In the genomic region with DNA sequence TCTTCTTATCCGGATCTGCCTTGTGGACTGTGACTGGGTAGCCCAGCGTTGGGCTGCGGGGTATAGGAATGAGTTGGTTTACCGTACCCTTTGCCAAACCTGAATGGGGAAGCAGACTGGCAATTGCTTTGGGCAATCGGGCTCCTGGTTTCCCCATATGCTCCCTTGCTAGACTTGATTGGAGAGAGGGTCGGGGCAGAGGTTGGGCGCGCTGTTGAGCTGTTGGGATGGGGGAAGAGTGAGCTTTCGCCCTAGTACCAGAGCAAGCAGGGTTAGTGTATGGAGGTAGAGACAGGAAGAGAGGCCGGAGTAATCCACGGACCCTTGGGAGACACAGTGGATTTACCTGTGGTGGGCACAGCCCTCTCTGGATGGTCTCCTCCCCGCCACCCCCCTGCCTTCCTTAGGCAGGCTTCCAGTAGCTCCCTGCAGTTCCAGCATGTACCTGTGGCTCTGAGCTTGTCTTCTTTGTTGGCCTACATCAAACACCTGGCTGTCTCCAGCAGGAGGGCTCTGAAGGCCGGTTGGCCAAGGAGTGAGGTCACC, we compare ENCODE assay signal across 8 mouse cellular contexts. TPM values are rescaled to one million over a fixed set of nuclear protein-coding genes. Genes with fewer than 3 reads are reported as not detected.
DNase-seq lines count a peak whose midpoint lies in the region; ATAC-seq and TF ChIP-seq lines count a peak whose summit lies in the region.

No protein-coding gene starts in this region.

- H3K27me3 ChIP-seq in heart, embryonic 15.5 days, result no peaks in the 10 kb centered on the region
- H3K27me3 ChIP-seq in liver, embryonic 11.5 days (replicated peaks; ENCODE audit: control insufficient read depth, insufficient read depth, low read length), result peaks cover 12% of the 10 kb centered on the region
- peaks cover 4% of the 10 kb centered on the region; the same call in 1 of the 2 replicates for H3K27me3 ChIP-seq in neural tube, embryonic 13.5 days

- 14% methylated on average over 13 of the region's 13 CpGs for WGBS in heart, embryonic 15.5 days
- WGBS in liver, embryonic 11.5 days, result 5% methylated on average over 13 of the region's 13 CpGs
- 6% methylated on average over 13 of the region's 13 CpGs for WGBS in neural tube, embryonic 13.5 days

- peaks cover 53% of the 10 kb centered on the region for H3K4me1 ChIP-seq in heart, embryonic 15.5 days (replicated peaks)
- peaks cover 3% of the 10 kb centered on the region for H3K4me1 ChIP-seq in liver, embryonic 11.5 days (replicated peaks; ENCODE audit: control insufficient read depth, insufficient read depth, low read length)
- peaks cover 44% of the 10 kb centered on the region for H3K4me1 ChIP-seq in neural tube, embryonic 13.5 days (replicated peaks)

- TF ChIP-seq CTCF in layer of hippocampus, adult 2 months (conservative IDR thresholded peaks at IDR 0.05), result peak; percentile 55

- no peak for ATAC-seq in heart, embryonic 15.5 days (replicated peaks; ENCODE audit: insufficient number of reproducible peaks, insufficient read depth, low FRiP score, low read depth)
- no peak for ATAC-seq in liver, embryonic 11.5 days (replicated peaks; ENCODE audit: low FRiP score)
- ATAC-seq in neural tube, embryonic 13.5 days (ENCODE audit: low read depth), result peak; percentile 12

- DNase-seq in layer of hippocampus, adult 2 months (ENCODE audit: low spot score in 2 of 2), result no peak
- DNase-seq in layer of hippocampus, adult 11-12 months (ENCODE audit: low spot score), result no peak
- DNase-seq in cerebellum, adult 8-10 months, result peak; percentile 69
- DNase-seq in liver, embryonic 11.5 days (ENCODE audit: low spot score), result no peak
- no peak for DNase-seq in urinary bladder, postnatal 14 days (ENCODE audit: low spot score)
- DNase-seq in thymus, postnatal 4 days, result no peak

- no peaks in the 10 kb centered on the region for H3K36me3 ChIP-seq in heart, embryonic 15.5 days
- H3K36me3 ChIP-seq in liver, embryonic 11.5 days (ENCODE audit: control insufficient read depth, insufficient read depth, low read length), result no peaks in the 10 kb centered on the region
- no peaks in the 10 kb centered on the region for H3K36me3 ChIP-seq in neural tube, embryonic 13.5 days

- peak overlapping the region; percentile 84 for H3K9ac ChIP-seq in heart, embryonic 15.5 days
- H3K9ac ChIP-seq in liver, embryonic 11.5 days (ENCODE audit: low read depth, low read length), result peak overlapping the region; percentile 71
- H3K9ac ChIP-seq in neural tube, embryonic 13.5 days, result peak overlapping the region; percentile 91

- no peaks in the 10 kb centered on the region for H3K9me3 ChIP-seq in heart, embryonic 15.5 days (replicated peaks)
- H3K9me3 ChIP-seq in liver, embryonic 11.5 days (ENCODE audit: control insufficient read depth, low read length), result no peaks in the 10 kb centered on the region
- no peaks in the 10 kb centered on the region for H3K9me3 ChIP-seq in neural tube, embryonic 13.5 days

- H3K27ac ChIP-seq in layer of hippocampus, adult 2 months, result peak overlapping the region; percentile 99
- H3K27ac ChIP-seq in heart, embryonic 15.5 days, result peak overlapping the region; percentile 96
- H3K27ac ChIP-seq in liver, embryonic 11.5 days (ENCODE audit: low read depth, low read length), result no peak overlapping the region; the same call in 1 of the 2 replicates
- peak overlapping the region; percentile 89 for H3K27ac ChIP-seq in neural tube, embryonic 13.5 days (replicated peaks)

- peak overlapping the region; percentile 91 for H3K4me3 ChIP-seq in layer of hippocampus, adult 2 months
- H3K4me3 ChIP-seq in heart, embryonic 15.5 days, result peak overlapping the region; percentile 75
- H3K4me3 ChIP-seq in liver, embryonic 11.5 days (ENCODE audit: low read depth, low read length), result peak overlapping the region; percentile 67
- H3K4me3 ChIP-seq in neural tube, embryonic 13.5 days, result peak overlapping the region; percentile 69

- H3K4me2 ChIP-seq in heart, embryonic 15.5 days, result peak overlapping the region; percentile 82
- peak overlapping the region; percentile 77 for H3K4me2 ChIP-seq in liver, embryonic 11.5 days
- H3K4me2 ChIP-seq in neural tube, embryonic 13.5 days, result peak overlapping the region; percentile 88

RNA-seq across cellular contexts. Expression of a gene that starts 1.3 kb away (rescaled TPM):
- 100 to 1,000 TPM; 279 to 289 TPM for total RNA-seq in layer of hippocampus, adult 2 months (2021)
- polyA plus RNA-seq in heart, embryonic 15.5 days (2015; fragmentation: Nextera tagmentation; extraction: Ambion mirVana), result 13.8 and 20.1 TPM in 2 replicates
- polyA plus RNA-seq in liver, embryonic 11.5 days (2014; fragmentation: Nextera tagmentation; extraction: Ambion mirVana), result 26.8 and 29.6 TPM in 2 replicates
- 24.4 and 24.9 TPM in 2 replicates for polyA plus RNA-seq in neural tube, embryonic 13.5 days (2015; fragmentation: Nextera tagmentation; extraction: Ambion mirVana)

RNA-seq across cellular contexts. Expression of a gene that starts 57.5 kb away (rescaled TPM):
- under 1 TPM; 0.38 to 0.54 TPM for total RNA-seq in layer of hippocampus, adult 2 months (2021)
- polyA plus RNA-seq in heart, embryonic 15.5 days (2015; fragmentation: Nextera tagmentation; extraction: Ambion mirVana), result not detected in 2 replicates
- polyA plus RNA-seq in liver, embryonic 11.5 days (2014; fragmentation: Nextera tagmentation; extraction: Ambion mirVana), result not detected in 2 replicates
- polyA plus RNA-seq in neural tube, embryonic 13.5 days (2015; fragmentation: Nextera tagmentation; extraction: Ambion mirVana), result not detected in 2 replicates
